Mouse (Mus musculus) midbrain, embryonic 11.5 days (tissue): ENCODE measurements at regions not wholly inside any gene's neighbourhood (a gene's known extent, or its start where the extent isn't known, plus 50 kb on each side); places are given as distances from the start of the nearest gene placed in this dataset.

Source experiments
- ATAC-seq: fragments of 200-750 bp; cut with Nextera tagmentation; 2 replicates; pipeline ENCODE4 v1.8.0; 2017; ENCODE audit warnings: moderate TSS enrichment, moderate library complexity; ENCODE audit not compliant: low FRiP score
- DNase-seq: peaks from one replicate; pipeline ENCODE4 v3.0.0; 2015; ENCODE audit warnings: low spot score; ENCODE audit errors: missing footprints
- H3K27ac ChIP-seq: fragments of 300-500 bp; sonication (generic); 2 replicates; pipeline ENCODE4 v1.5.1; 2014; ENCODE audit warnings: low read depth, low read length
- H3K27me3 ChIP-seq: fragments of 300-500 bp; sonication (generic); 2 replicates; pipeline ENCODE4 v1.6.1; 2014; ENCODE audit warnings: mild to moderate bottlenecking, low read length, moderate library complexity, mixed read lengths; ENCODE audit not compliant: control insufficient read depth, insufficient read depth
- H3K36me3 ChIP-seq: fragments of 300-500 bp; sonication (generic); 2 replicates; pipeline ENCODE4 v1.6.1; 2014; ENCODE audit warnings: mild to moderate bottlenecking, low read length, moderate library complexity, mixed read lengths; ENCODE audit not compliant: control insufficient read depth, insufficient read depth
- H3K4me1 ChIP-seq: fragments of 300-500 bp; sonication (generic); 2 replicates; pipeline ENCODE4 v1.6.1; 2014; ENCODE audit warnings: low read length; ENCODE audit not compliant: control insufficient read depth, insufficient read depth
- H3K4me2 ChIP-seq: fragments of 300-500 bp; sonication (generic); 2 replicates; pipeline ENCODE4 v1.6.1; 2014; ENCODE audit warnings: mild to moderate bottlenecking, moderate library complexity
- H3K4me3 ChIP-seq: fragments of 300-500 bp; sonication (generic); 2 replicates; pipeline ENCODE4 v1.5.1; 2014; ENCODE audit warnings: low read depth, low read length
- H3K9ac ChIP-seq: fragments of 300-500 bp; sonication (generic); 2 replicates; pipeline ENCODE4 v1.6.1; 2014; ENCODE audit warnings: low read length
- H3K9me3 ChIP-seq: fragments of 300-500 bp; sonication (generic); 2 replicates; pipeline ENCODE4 v1.6.1; 2016; ENCODE audit warnings: low read length; ENCODE audit not compliant: control insufficient read depth
- WGBS: fragments of 180-500 bp; shearing (Covaris S2); extraction: QIAGEN DNeasy Blood & Tissue Kit; methylation state at CpG from one replicate; pipeline ENCODE4 v1.1.7; 2014; 5-methylcytosine and 5-hydroxymethylcytosine counted together

DNA sequence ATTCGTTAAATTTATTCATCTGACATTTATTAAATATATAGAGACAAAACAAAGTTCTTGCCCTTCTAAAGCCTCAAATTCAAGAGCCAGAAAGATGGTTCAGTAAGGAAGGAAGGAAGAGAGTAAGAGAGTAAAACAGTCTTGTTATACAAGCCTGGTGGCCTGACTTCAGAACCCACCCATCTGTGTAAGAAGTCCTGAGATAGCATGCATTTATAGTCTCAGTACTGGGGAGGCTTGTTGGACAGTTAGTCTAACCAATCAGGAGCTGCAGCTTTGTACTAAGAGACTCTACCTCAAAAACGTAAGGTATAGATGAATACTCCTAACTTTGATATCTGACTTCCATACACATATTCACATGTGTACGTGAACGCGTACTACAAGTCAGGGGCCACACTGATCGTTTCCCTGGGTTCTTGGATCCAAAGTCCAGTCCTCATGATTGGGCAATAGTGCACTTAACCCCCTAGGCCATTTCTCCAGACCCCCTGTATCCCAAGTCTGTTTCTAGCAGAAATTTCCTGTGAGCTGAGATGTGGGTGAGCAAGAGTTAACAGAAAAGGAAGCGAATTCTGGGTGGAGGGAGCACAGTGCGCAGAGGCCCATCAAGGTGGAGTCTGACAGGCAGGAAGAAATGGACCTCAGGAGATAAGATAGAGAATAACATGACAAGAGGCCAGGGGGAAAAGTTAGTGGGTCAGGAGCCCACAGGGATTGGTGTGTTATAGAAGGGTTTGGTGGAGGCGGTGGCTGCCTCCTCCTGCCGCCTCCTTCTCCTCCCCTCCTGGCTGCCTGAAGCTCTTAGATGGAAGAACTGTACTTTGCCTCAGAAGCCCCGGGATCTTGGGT lies 187.0 kb downstream of the Kit start:
- Histone ChIP-seq H3K9me3 (no peaks in the 10 kb centered on the region), H3K27me3 (no peaks in the 10 kb centered on the region), H3K4me1 (no peaks in the 10 kb centered on the region), H3K9ac (no peak overlapping the region), H3K4me2 (no peak overlapping the region), H3K27ac (no peak overlapping the region), H3K4me3 (no peak overlapping the region), H3K36me3 (no peaks in the 10 kb centered on the region)
- 90% methylated on average over 11 of the region's 11 CpGs for WGBS
- DNase-seq (peak; percentile 62), ATAC-seq (no peak)

DNA sequence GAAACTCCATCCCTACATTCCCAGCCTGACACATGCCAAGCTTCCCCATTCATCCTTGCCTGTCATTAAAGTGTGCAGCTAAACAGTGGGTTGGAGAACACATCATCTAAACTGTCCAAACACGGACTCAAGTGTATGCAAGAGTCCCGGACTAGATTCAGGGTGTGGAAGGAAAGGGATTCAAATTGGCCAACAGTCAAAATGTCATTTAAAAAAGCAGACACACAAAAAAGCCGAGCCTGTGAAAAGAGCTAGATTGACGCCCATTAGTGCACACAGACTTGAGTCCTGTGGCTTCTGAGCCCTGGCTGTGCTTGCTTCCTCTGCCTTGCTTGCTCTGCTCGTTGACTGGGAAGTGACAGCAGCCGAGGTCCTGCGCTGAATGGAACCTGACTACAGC lies 181.5 kb downstream of the Kit start:
- peak; percentile 17 for DNase-seq
- no peaks in the 10 kb centered on the region for H3K27me3 ChIP-seq
- no peak overlapping the region for H3K27ac ChIP-seq
- 76% methylated on average over 7 of the region's 7 CpGs for WGBS
- H3K4me2 ChIP-seq, result no peak overlapping the region
- H3K9me3 ChIP-seq, result no peaks in the 10 kb centered on the region
- H3K36me3 ChIP-seq, result no peaks in the 10 kb centered on the region
- H3K9ac ChIP-seq, result no peak overlapping the region
- ATAC-seq, result no peak
- no peak overlapping the region for H3K4me3 ChIP-seq
- H3K4me1 ChIP-seq, result peaks cover 17% of the 10 kb centered on the region

DNA sequence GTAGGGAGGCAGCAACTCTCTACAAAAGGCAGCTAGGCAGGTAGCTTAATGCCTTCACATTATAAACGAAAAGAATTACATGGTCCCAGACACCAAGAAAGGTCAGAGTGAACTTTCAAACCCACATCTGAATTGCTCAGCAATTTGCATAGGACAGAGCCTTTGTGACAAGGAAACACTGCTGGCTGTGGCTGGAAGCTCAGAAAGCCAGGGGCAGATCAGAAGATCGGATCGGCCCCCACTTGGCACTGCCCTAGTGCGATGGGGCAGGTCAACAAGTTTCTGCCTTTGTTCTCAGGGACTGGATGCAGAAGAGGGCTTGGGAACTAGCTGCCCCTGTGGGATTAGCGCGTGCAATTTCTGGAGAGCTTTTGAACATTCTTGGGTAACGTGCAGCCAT lies 179.6 kb downstream of the Kit start:
- 36% methylated on average over 7 of the region's 7 CpGs for WGBS
- peak; percentile 80 for ATAC-seq

DNA sequence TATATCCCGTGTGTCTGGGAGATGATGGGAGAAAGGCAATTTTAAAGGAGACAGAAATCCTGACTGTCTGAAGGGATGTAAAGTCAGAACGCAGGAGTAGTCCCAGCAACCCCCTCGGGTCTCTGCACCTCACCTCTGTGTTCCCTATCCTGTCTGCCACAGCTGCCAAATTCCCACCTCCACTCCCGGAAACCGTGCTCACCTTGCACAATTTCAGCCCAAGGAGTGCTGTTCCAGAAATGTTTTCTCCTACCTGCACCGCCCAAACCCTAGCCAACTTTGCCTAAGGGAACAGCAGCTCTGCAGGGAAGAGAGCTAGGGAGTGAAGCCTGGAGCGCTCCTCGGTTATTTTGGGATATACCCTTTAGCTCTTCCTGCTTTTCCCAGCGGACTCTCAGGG lies 170.6 kb downstream of the Kit start:
- DNase-seq (no peak), ATAC-seq (no peak)

More for the DNA sequence above, 179.6 kb downstream of the Kit start:
- Histone ChIP-seq H3K36me3 (no peaks in the 10 kb centered on the region), H3K27me3 (no peaks in the 10 kb centered on the region), H3K4me1 (peaks cover 17% of the 10 kb centered on the region), H3K9me3 (no peaks in the 10 kb centered on the region), H3K4me3 (no peak overlapping the region), H3K4me2 (no peak overlapping the region; the same call in 1 of the 2 replicates), H3K27ac (peak overlapping the region; percentile 40; the same call in 1 of the 2 replicates), H3K9ac (no peak overlapping the region)
- DNase-seq, result peak; percentile 88

DNA sequence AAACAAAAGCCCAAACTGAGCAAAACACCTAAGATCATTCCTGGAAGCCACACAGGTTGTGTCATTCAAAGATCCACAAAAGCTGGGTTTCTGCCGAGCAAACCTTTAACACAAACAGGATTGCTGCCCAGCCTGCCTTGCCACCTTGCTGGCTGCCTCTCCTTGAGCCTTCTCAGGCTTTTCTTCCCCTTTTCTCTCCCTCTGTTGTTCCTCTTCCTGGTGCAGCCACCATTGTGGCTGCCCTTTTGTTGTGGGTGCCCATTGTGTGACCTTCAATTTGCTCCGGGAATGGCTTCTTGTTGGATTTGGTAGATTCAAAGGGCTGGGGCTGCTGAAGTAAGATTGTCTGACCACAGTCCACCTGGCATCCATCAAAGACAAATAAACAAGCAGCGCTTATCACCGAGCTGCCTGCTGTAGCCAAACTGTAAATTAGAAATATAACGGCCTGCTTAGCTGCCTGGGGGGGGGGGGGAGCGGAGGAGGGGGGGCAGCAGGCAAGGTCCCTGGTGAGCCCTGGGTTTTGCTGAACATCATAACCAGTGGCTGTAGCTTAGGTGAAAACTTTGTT lies 169.8 kb downstream of the Kit start:
- ATAC-seq (no peak), DNase-seq (no peak)
- Histone ChIP-seq H3K36me3 (no peaks in the 10 kb centered on the region), H3K9ac (no peak overlapping the region), H3K27me3 (no peaks in the 10 kb centered on the region), H3K27ac (no peak overlapping the region), H3K4me1 (peaks cover 7% of the 10 kb centered on the region), H3K4me3 (no peak overlapping the region), H3K4me2 (no peak overlapping the region), H3K9me3 (no peaks in the 10 kb centered on the region)
- 18% methylated on average over 5 of the region's 6 CpGs for WGBS

More for the DNA sequence above, 170.6 kb downstream of the Kit start:
- peaks cover 7% of the 10 kb centered on the region for H3K4me1 ChIP-seq
- H3K36me3 ChIP-seq, result no peaks in the 10 kb centered on the region
- no peaks in the 10 kb centered on the region for H3K9me3 ChIP-seq
- H3K9ac ChIP-seq, result no peak overlapping the region
- no peak overlapping the region for H3K4me2 ChIP-seq
- H3K27me3 ChIP-seq, result no peaks in the 10 kb centered on the region
- 80% methylated on average over 9 of the region's 9 CpGs for WGBS
- H3K4me3 ChIP-seq, result no peak overlapping the region
- no peak overlapping the region for H3K27ac ChIP-seq

DNA sequence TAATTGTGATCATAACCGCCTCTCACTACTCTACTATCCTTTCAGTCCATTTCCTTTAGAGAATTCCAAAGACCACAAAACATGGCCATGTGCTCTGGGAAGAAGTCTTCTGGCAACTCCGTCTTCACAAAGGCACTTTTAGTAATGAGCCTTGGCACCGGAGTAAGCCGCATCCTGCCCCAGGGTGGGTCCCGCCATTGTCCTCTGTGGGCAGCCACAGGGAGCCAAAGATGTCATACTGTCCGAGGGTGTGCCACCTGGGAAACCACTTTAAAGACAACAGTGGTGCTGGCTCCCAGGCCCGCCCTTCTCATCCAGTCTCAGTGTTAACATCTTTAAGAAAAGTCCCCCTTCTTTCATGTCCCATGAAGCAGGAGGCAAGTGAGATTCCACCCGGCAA lies 164.6 kb downstream of the Kit start:
- Histone ChIP-seq H3K36me3 (no peaks in the 10 kb centered on the region), H3K9me3 (no peaks in the 10 kb centered on the region), H3K4me1 (peaks cover 2% of the 10 kb centered on the region; the same call in 1 of the 2 replicates), H3K27ac (no peak overlapping the region), H3K4me3 (no peak overlapping the region), H3K4me2 (no peak overlapping the region), H3K27me3 (no peaks in the 10 kb centered on the region), H3K9ac (no peak overlapping the region)
- peak; percentile 85 for DNase-seq
- ATAC-seq, result no peak
- WGBS, result 71% methylated on average over 8 of the region's 8 CpGs

DNA sequence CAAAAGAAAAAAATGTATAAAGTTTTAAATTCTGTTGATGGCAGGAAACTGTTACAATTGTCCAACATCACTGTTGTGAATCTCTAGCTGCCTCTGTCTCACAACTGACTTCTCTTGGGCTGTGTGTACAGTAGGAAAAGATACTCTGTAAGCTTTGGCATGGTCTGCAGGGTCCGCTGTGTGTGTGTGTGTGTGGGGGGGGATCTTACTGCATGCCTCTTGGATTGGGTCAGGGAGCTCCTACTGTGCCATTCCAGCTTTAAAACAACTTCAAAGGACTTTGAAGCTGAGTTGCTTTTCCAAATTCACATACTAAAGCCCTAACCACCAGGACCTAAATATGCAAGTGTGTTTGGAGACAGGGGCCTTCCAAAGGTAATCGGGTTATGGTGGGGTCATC lies 163.7 kb downstream of the Kit start:
- no peak for DNase-seq
- 58% methylated on average over 2 of the region's 2 CpGs for WGBS

DNA sequence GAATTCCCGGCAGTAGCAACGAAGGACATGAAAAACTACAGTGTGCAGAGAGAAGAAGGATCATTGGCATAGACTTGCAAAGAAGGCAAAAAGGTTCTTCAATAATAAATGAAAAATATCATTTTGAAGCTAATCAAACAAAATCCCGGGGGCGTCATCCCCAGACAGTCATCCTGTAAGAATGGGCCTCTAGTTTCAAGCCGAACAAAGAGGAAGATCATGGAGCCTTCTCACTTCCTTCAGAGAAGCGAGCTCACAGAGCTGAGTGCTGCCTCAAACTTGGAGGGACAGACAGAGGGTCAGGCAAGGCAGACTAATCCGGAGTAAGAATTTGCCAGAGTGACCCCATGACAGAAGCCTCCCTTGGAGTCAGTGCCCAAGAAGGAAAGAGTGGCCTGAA lies 163.0 kb downstream of the Kit start:
- WGBS, result 84% methylated on average over 7 of the region's 7 CpGs
- H3K9ac ChIP-seq, result no peak overlapping the region
- H3K4me1 ChIP-seq, result no peaks in the 10 kb centered on the region
- H3K4me2 ChIP-seq, result no peak overlapping the region
- H3K27me3 ChIP-seq, result no peaks in the 10 kb centered on the region
- H3K36me3 ChIP-seq, result no peaks in the 10 kb centered on the region
- no peaks in the 10 kb centered on the region for H3K9me3 ChIP-seq
- H3K4me3 ChIP-seq, result no peak overlapping the region
- DNase-seq, result no peak
- no peak for ATAC-seq
- H3K27ac ChIP-seq, result no peak overlapping the region

More for the DNA sequence above, 163.7 kb downstream of the Kit start:
- no peak for ATAC-seq
- no peak overlapping the region for H3K4me2 ChIP-seq
- no peak overlapping the region for H3K4me3 ChIP-seq
- H3K9ac ChIP-seq, result no peak overlapping the region
- no peaks in the 10 kb centered on the region for H3K36me3 ChIP-seq
- H3K4me1 ChIP-seq, result no peaks in the 10 kb centered on the region
- H3K9me3 ChIP-seq, result no peaks in the 10 kb centered on the region
- H3K27me3 ChIP-seq, result no peaks in the 10 kb centered on the region
- H3K27ac ChIP-seq, result no peak overlapping the region

DNA sequence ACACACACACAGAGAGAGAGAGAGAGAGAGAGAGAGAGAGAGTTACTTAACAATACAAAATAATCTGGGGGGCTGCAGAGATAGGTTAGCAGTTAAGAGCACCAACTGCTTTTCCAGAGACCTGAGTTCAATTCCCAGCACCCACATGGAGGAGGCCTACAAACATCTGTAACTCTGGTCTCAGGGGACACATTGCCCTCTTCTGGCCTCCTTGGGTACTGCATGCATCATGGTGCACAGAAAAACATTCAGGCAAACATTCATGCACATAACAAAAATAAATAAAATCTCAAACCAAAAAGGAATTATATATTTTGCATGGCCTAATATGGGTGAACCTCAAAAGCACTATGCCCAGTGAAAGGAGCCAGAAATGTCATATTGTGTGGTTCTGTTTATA lies 161.6 kb downstream of the Kit start:
- no peak overlapping the region for H3K4me3 ChIP-seq
- H3K9ac ChIP-seq, result no peak overlapping the region
- H3K36me3 ChIP-seq, result no peaks in the 10 kb centered on the region
- no peaks in the 10 kb centered on the region for H3K27me3 ChIP-seq
- DNase-seq (no peak), ATAC-seq (no peak)
- no peaks in the 10 kb centered on the region for H3K9me3 ChIP-seq
- H3K27ac ChIP-seq, result no peak overlapping the region
- no peak overlapping the region for H3K4me2 ChIP-seq
- H3K4me1 ChIP-seq, result no peaks in the 10 kb centered on the region
